Mouse (Mus musculus) intestine, embryonic 16.5 days (tissue): ENCODE measurements around the gene Il11ra2. TPM values are rescaled to one million over a fixed set of nuclear protein-coding genes. Genes with fewer than 3 reads are reported as not detected.
"Not testable (repeated sequence)": the region's sequence is repeated elsewhere in the genome, so short reads cannot be mapped to it uniquely, and the experiment has no call there.

Source experiments
- ATAC-seq: fragments of 200-750 bp; cut with Nextera tagmentation; 2 replicates; pipeline ENCODE4 v1.8.0; 2017; ENCODE audit warnings: moderate TSS enrichment, moderate library complexity
- H3K27ac ChIP-seq: fragments of 300-500 bp; sonication (generic); 2 replicates; pipeline ENCODE4 v1.5.1; 2014; ENCODE audit warnings: mild to moderate bottlenecking, low read length
- H3K27me3 ChIP-seq: fragments of 300-500 bp; sonication (generic); replicated peaks from 2 replicates; pipeline ENCODE4 v1.6.1; 2014; ENCODE audit warnings: low read length, control low read depth, mixed read lengths; ENCODE audit not compliant: control insufficient read depth, insufficient read depth
- H3K36me3 ChIP-seq: fragments of 300-500 bp; sonication (generic); 2 replicates; pipeline ENCODE4 v1.6.1; 2014; ENCODE audit warnings: low read length, control low read depth; ENCODE audit not compliant: control insufficient read depth, insufficient read depth
- H3K4me1 ChIP-seq: fragments of 300-500 bp; sonication (generic); 2 replicates; pipeline ENCODE4 v1.6.1; 2014; ENCODE audit warnings: low read length, control low read depth, mixed read lengths; ENCODE audit not compliant: control insufficient read depth, insufficient read depth
- H3K4me2 ChIP-seq: fragments of 300-500 bp; sonication (generic); 2 replicates; pipeline ENCODE4 v1.6.1; 2014; ENCODE audit warnings: low read depth, low read length, control low read depth
- H3K4me3 ChIP-seq: fragments of 300-500 bp; sonication (generic); 2 replicates; pipeline ENCODE4 v1.5.1; 2014; ENCODE audit warnings: mild to moderate bottlenecking, low read length
- H3K9ac ChIP-seq: fragments of 300-500 bp; sonication (generic); 2 replicates; pipeline ENCODE4 v1.6.1; 2014; ENCODE audit warnings: low read depth, low read length
- H3K9me3 ChIP-seq: fragments of 300-500 bp; sonication (generic); 2 replicates; pipeline ENCODE4 v1.6.1; 2016; ENCODE audit warnings: low read length, control low read depth; ENCODE audit not compliant: control insufficient read depth
- WGBS: fragments of 180-500 bp; shearing (Covaris S2); extraction: QIAGEN DNeasy Blood & Tissue Kit; methylation state at CpG from one replicate; pipeline ENCODE4 v1.1.7; 2014; 5-methylcytosine and 5-hydroxymethylcytosine counted together
- polyA plus RNA-seq: library from polyadenylated mRNA; unstranded; fragments of >200 nt; fragmentation: Nextera tagmentation; extraction: Ambion mirVana; gene quantifications from 2 replicates; pipeline ENCODE4 v1.2.1, GENCODE M21; 2015

The Il11ra2 gene
- not detected in 2 replicates for polyA plus RNA-seq

- not testable (repeated sequence) for H3K9ac ChIP-seq, H3K4me1 ChIP-seq, H3K27me3 ChIP-seq, H3K27ac ChIP-seq, H3K36me3 ChIP-seq, H3K4me3 ChIP-seq, ATAC-seq, H3K9me3 ChIP-seq, H3K4me2 ChIP-seq
- no CpG with 5 or more reads among the region's 3 CpGs for WGBS
Measured at GRCm38 (mm10) chr4:42661793-42662192, at the start of gene Il11ra2. Il11ra2 (minus strand) TSS chr4:42661893.

- H3K4me2 ChIP-seq, H3K4me3 ChIP-seq, H3K9ac ChIP-seq, H3K27ac ChIP-seq, H3K4me1 ChIP-seq, H3K27me3 ChIP-seq, H3K36me3 ChIP-seq, H3K9me3 ChIP-seq: not testable (repeated sequence)
- WGBS, result no CpG with 5 or more reads among the region's 18 CpGs
- 0 out of 2 replicates have a peak, but pooled peaks have one; percentile 55 for ATAC-seq
Measured at GRCm38 (mm10) chr4:42682183-42682524, 20.5 kb upstream of the Il11ra2 start.

GRCm38 (mm10) chr4:42681473-42682182 lies 19.9 kb upstream of the Il11ra2 start:
- not testable (repeated sequence) for H3K27ac ChIP-seq, H3K4me1 ChIP-seq, H3K9me3 ChIP-seq, H3K27me3 ChIP-seq, H3K4me3 ChIP-seq, H3K9ac ChIP-seq, H3K36me3 ChIP-seq, H3K4me2 ChIP-seq, ATAC-seq
- no CpG with 5 or more reads among the region's 66 CpGs for WGBS

GRCm38 (mm10) chr4:42680374-42681356 lies 19.0 kb upstream of the Il11ra2 start:
- H3K27me3 ChIP-seq, H3K27ac ChIP-seq, H3K4me2 ChIP-seq, H3K9me3 ChIP-seq, H3K4me1 ChIP-seq, ATAC-seq, H3K9ac ChIP-seq, H3K4me3 ChIP-seq, H3K36me3 ChIP-seq: not testable (repeated sequence)
- whole genome bisulfite sequencing, result no CpG with 5 or more reads among the region's 32 CpGs

GRCm38 (mm10) chr4:42679365-42679764 lies 17.7 kb upstream of the Il11ra2 start:
- not testable (repeated sequence) for H3K4me2 ChIP-seq, ATAC-seq, H3K4me1 ChIP-seq, H3K36me3 ChIP-seq, H3K9ac ChIP-seq, H3K9me3 ChIP-seq, H3K27me3 ChIP-seq, H3K4me3 ChIP-seq, H3K27ac ChIP-seq
- WGBS, result no CpG with 5 or more reads among the region's 7 CpGs

GRCm38 (mm10) chr4:42675415-42675814 lies 13.7 kb upstream of the Il11ra2 start:
- ATAC-seq, H3K36me3 ChIP-seq, H3K9me3 ChIP-seq, H3K9ac ChIP-seq, H3K4me1 ChIP-seq, H3K27me3 ChIP-seq, H3K4me2 ChIP-seq, H3K27ac ChIP-seq, H3K4me3 ChIP-seq: not testable (repeated sequence)
- WGBS, result no CpG with 5 or more reads among the region's 4 CpGs

- not testable (repeated sequence) for H3K9me3 ChIP-seq, H3K4me2 ChIP-seq, H3K36me3 ChIP-seq, H3K27ac ChIP-seq, ATAC-seq, H3K4me3 ChIP-seq, H3K9ac ChIP-seq, H3K4me1 ChIP-seq, H3K27me3 ChIP-seq
- no CpG with 5 or more reads among the region's 9 CpGs for WGBS
Measured at GRCm38 (mm10) chr4:42654951-42655350, 6.7 kb downstream of the Il11ra2 start, which contains the start of gene Ccl27b. Ccl27b (plus strand) TSS chr4:42655251.

- H3K27ac ChIP-seq, H3K9ac ChIP-seq, H3K27me3 ChIP-seq, H3K4me2 ChIP-seq, H3K4me3 ChIP-seq, H3K4me1 ChIP-seq, H3K9me3 ChIP-seq, H3K36me3 ChIP-seq, ATAC-seq: not testable (repeated sequence)
- no CpG with 5 or more reads among the region's 8 CpGs for WGBS
Measured at GRCm38 (mm10) chr4:42629419-42629818, 32.3 kb downstream of the Il11ra2 start, which contains the start of gene Gm2564. Gm2564 (plus strand) TSS chr4:42629719.

- H3K27me3 ChIP-seq, H3K4me2 ChIP-seq, H3K9me3 ChIP-seq, H3K4me1 ChIP-seq, H3K9ac ChIP-seq, ATAC-seq, H3K4me3 ChIP-seq, H3K36me3 ChIP-seq, H3K27ac ChIP-seq: not testable (repeated sequence)
- WGBS, result no CpG with 5 or more reads among the region's 5 CpGs
Measured at GRCm38 (mm10) chr4:42611895-42612294, 49.8 kb downstream of the Il11ra2 start, which contains the start of gene Gm10591. Gm10591 (plus strand) TSS chr4:42612195.
